Mouse (Mus musculus) hindbrain, postnatal 0 days (tissue): Measurements from ENCODE around the gene Smo. TPM values are rescaled to one million over a fixed set of nuclear protein-coding genes. Genes with fewer than 3 reads are reported as not detected.
"Not testable (repeated sequence)": the region's sequence is repeated elsewhere in the genome, so short reads cannot be mapped to it uniquely, and the experiment has no call there.

Experiments
- ATAC-seq: fragments of 200-750 bp; cut with Nextera tagmentation; 2 replicates; pipeline ENCODE4 v1.8.0; 2017; ENCODE audit warnings: mild to moderate bottlenecking, moderate TSS enrichment, moderate library complexity
- DNase-seq: peaks from one replicate; pipeline ENCODE4 v3.0.0-alpha.2; 2015; ENCODE audit warnings: low spot score
- H3K27ac ChIP-seq: fragments of 300-500 bp; sonication (generic); 2 replicates; pipeline ENCODE4 v1.5.1; 2014; ENCODE audit warnings: mild to moderate bottlenecking
- H3K27me3 ChIP-seq: fragments of 300-500 bp; sonication (generic); 2 replicates; pipeline ENCODE4 v1.6.1; 2014; ENCODE audit warnings: low read length, mixed read lengths; ENCODE audit not compliant: insufficient read depth
- H3K36me3 ChIP-seq: fragments of 300-500 bp; sonication (generic); 2 replicates; pipeline ENCODE4 v1.6.1; 2014; ENCODE audit warnings: low read length, mixed read lengths; ENCODE audit not compliant: insufficient read depth
- H3K4me1 ChIP-seq: fragments of 300-500 bp; sonication (generic); 2 replicates; pipeline ENCODE4 v1.6.1; 2014; ENCODE audit warnings: antibody characterized with exemption, low read length, mixed read lengths; ENCODE audit not compliant: insufficient read depth
- H3K4me2 ChIP-seq: fragments of 300-500 bp; sonication (generic); 2 replicates; pipeline ENCODE4 v1.6.1; 2014; ENCODE audit warnings: low read depth, mild to moderate bottlenecking, low read length, moderate library complexity, mixed read lengths
- H3K4me3 ChIP-seq: fragments of 300-500 bp; sonication (generic); 2 replicates; pipeline ENCODE4 v1.5.1; 2014; ENCODE audit warnings: low read length
- H3K9ac ChIP-seq: fragments of 300-500 bp; sonication (generic); replicated peaks from 2 replicates; pipeline ENCODE4 v1.6.1; 2014; ENCODE audit warnings: mild to moderate bottlenecking, low read length, moderate library complexity, mixed read lengths
- H3K9me3 ChIP-seq: fragments of 300-500 bp; sonication (generic); 2 replicates; pipeline ENCODE4 v1.6.1; 2016; ENCODE audit warnings: low read length, mixed read lengths
- CTCF ChIP-seq: IDR thresholded peaks from 2 replicates; pipeline ENCODE4 v1.5.1; 2016; ENCODE audit warnings: antibody characterized with exemption, control low read depth, low read depth
- WGBS: fragments of 180-500 bp; shearing (Covaris S2); extraction: QIAGEN DNeasy Blood & Tissue Kit; methylation state at CpG from one replicate; pipeline ENCODE4 v1.1.7; 2014; 5-methylcytosine and 5-hydroxymethylcytosine counted together
- polyA plus RNA-seq: library from polyadenylated mRNA; unstranded; fragments of >200 nt; fragmentation: Nextera tagmentation; extraction: Ambion mirVana; gene quantifications from 2 replicates; pipeline ENCODE4 v1.2.1, GENCODE M21; 2015
- total RNA-seq: library from RNA; depleted of rRNA; stranded (reverse); fragments of >200 nt; gene quantifications from 2 replicates; pipeline ENCODE4 v1.2.3, GENCODE M21; 2014

Smo gene
- total and polyA plus RNA-seq, 2 experiments from 2014 or later, result 12.8 to 74.3 TPM

GRCm38 (mm10) chr6:29759012-29759679 lies 23.8 kb downstream of the Smo start:
- Histone ChIP-seq H3K4me3 (no peak overlapping the region), H3K27ac (no peak overlapping the region), H3K4me2 (no peak overlapping the region), H3K27me3 (no peaks in the 10 kb centered on the region), H3K9ac (no peak overlapping the region), H3K9me3 (no peaks in the 10 kb centered on the region), H3K4me1 (no peaks in the 10 kb centered on the region), H3K36me3 (no peaks in the 10 kb centered on the region)
- no peak for TF ChIP-seq CTCF
- DNase-seq (no peak), ATAC-seq (no peak)
- WGBS, result 81% methylated on average over 13 of the region's 13 CpGs

GRCm38 (mm10) chr6:29760397-29760796 lies 25.1 kb downstream of the Smo start:
- not testable (repeated sequence) for ATAC-seq, H3K36me3 ChIP-seq, H3K4me1 ChIP-seq, H3K27me3 ChIP-seq, H3K9ac ChIP-seq, H3K9me3 ChIP-seq, H3K4me3 ChIP-seq, DNase-seq, H3K4me2 ChIP-seq, H3K27ac ChIP-seq
- 80% methylated on average over 2 of the region's 2 CpGs for WGBS

GRCm38 (mm10) chr6:29761282-29761681 lies 26.0 kb downstream of the Smo start:
- ATAC-seq (no peak), DNase-seq (no peak)
- TF ChIP-seq CTCF, result no peak
- Histone ChIP-seq H3K27me3 (no peaks in the 10 kb centered on the region), H3K9me3 (no peaks in the 10 kb centered on the region), H3K9ac (no peak overlapping the region), H3K27ac (no peak overlapping the region), H3K4me2 (no peak overlapping the region), H3K4me1 (no peaks in the 10 kb centered on the region), H3K4me3 (no peak overlapping the region), H3K36me3 (no peaks in the 10 kb centered on the region)
- 87% methylated on average over 4 of the region's 4 CpGs for WGBS

- no peak overlapping the region for H3K4me2 ChIP-seq
- no peak overlapping the region for H3K9ac ChIP-seq
- ATAC-seq (no peak), DNase-seq (peak; percentile 52)
- H3K27ac ChIP-seq, result no peak overlapping the region
- no peaks in the 10 kb centered on the region for H3K27me3 ChIP-seq
- 64% methylated on average over 4 of the region's 4 CpGs for WGBS
- no peaks in the 10 kb centered on the region for H3K9me3 ChIP-seq
- no peaks in the 10 kb centered on the region for H3K4me1 ChIP-seq
- TF ChIP-seq CTCF, result peak; percentile 78
- no peak overlapping the region for H3K4me3 ChIP-seq
- no peaks in the 10 kb centered on the region for H3K36me3 ChIP-seq
Measured at GRCm38 (mm10) chr6:29762524-29762923, 27.2 kb downstream of the Smo start.

- no peak overlapping the region for H3K4me3 ChIP-seq
- DNase-seq (no peak), ATAC-seq (no peak)
- H3K4me1 ChIP-seq, result peaks cover 2% of the 10 kb centered on the region; the same call in 1 of the 2 replicates
- H3K4me2 ChIP-seq, result no peak overlapping the region
- no peak overlapping the region for H3K27ac ChIP-seq
- H3K9ac ChIP-seq, result no peak overlapping the region
- WGBS, result 100% methylated on average over 2 of the region's 2 CpGs
- H3K9me3 ChIP-seq, result no peaks in the 10 kb centered on the region
- H3K27me3 ChIP-seq, result no peaks in the 10 kb centered on the region
- no peak for TF ChIP-seq CTCF
- no peaks in the 10 kb centered on the region for H3K36me3 ChIP-seq
Measured at GRCm38 (mm10) chr6:29766874-29767273, 31.6 kb downstream of the Smo start.

- H3K4me2 ChIP-seq, result peak within 1 kb of the TSS; percentile 67
- H3K36me3 ChIP-seq, result no peaks in the 10 kb centered on the region
- peak within 1 kb of the TSS; percentile 83 for H3K9ac ChIP-seq
- H3K27me3 ChIP-seq, result no peaks in the 10 kb centered on the region
- no peaks in the 10 kb centered on the region for H3K9me3 ChIP-seq
- peaks cover 2% of the 10 kb centered on the region; the same call in 1 of the 2 replicates for H3K4me1 ChIP-seq
- peak within 1 kb of the TSS; percentile 96 for H3K27ac ChIP-seq
- ATAC-seq (peak; percentile 98), DNase-seq (peak; percentile 98)
- WGBS, result under 1% methylated on average over 50 of the region's 61 CpGs
- no peak for TF ChIP-seq CTCF
- H3K4me3 ChIP-seq, result peak within 1 kb of the TSS; percentile 87
Measured at GRCm38 (mm10) chr6:29767813-29768660, 32.7 kb downstream of the Smo start, which contains the start of gene Ahcyl2. Gene Ahcyl2 (plus strand): TSS chr6:29768011.
